Mouse (Mus musculus): ENCODE data around the gene Abl2.

Gene Abl2

GRCm38 (mm10) chr1:156584175-156584574 is 25.6 kb downstream of the Abl2 start:
- CTCF ChIA-PET, result interaction anchor here (0.8 to 1.3 kb wide), 2 partner anchors 19 to 30 kb away, joined by 3 read pairs; no protein-coding TSS in a partner anchor

- CTCF ChIA-PET, result interaction anchor here (0.6 kb wide), 1 partner anchor 126 kb away, joined by 7 read pairs; no protein-coding TSS in a partner anchor
These were observed 26.9 kb downstream of the Abl2 start for GRCm38 (mm10) chr1:156585512-156585911.

- CTCF ChIA-PET, result no interaction called here
These were observed 31.3 kb downstream of the Abl2 start for GRCm38 (mm10) chr1:156589811-156590305.

GRCm38 (mm10) chr1:156590357-156590756 is 31.8 kb downstream of the Abl2 start:
- CTCF ChIA-PET, result no interaction called here

- CTCF ChIA-PET, result no interaction called here
These were observed 34.7 kb downstream of the Abl2 start for GRCm38 (mm10) chr1:156593267-156593666.

- CTCF ChIA-PET, result interaction anchor here (0.7 kb wide), 1 partner anchor 111 kb away, joined by 3 read pairs; no protein-coding TSS in a partner anchor
These were observed 38.5 kb downstream of the Abl2 start for GRCm38 (mm10) chr1:156597089-156597488.

GRCm38 (mm10) chr1:156602545-156602944 is 44.0 kb downstream of the Abl2 start:
- CTCF ChIA-PET, result no interaction called here

GRCm38 (mm10) chr1:156605094-156605866 is 46.7 kb downstream of the Abl2 start:
- CTCF ChIA-PET, result no interaction called here

GRCm38 (mm10) chr1:156605940-156606339 is 47.4 kb downstream of the Abl2 start:
- CTCF ChIA-PET, result no interaction called here

- CTCF ChIA-PET, result no interaction called here
These were observed 49.9 kb downstream of the Abl2 start for GRCm38 (mm10) chr1:156608496-156608895.

- CTCF ChIA-PET, result no interaction called here
These were observed 51.7 kb downstream of the Abl2 start for GRCm38 (mm10) chr1:156610257-156610656.

GRCm38 (mm10) chr1:156613855-156614530 is 55.4 kb downstream of the Abl2 start:
- CTCF ChIA-PET, result interaction anchor here (0.7 to 1.0 kb wide), 2 partner anchors 27 to 30 kb away, joined by 3 to 4 read pairs; no protein-coding TSS in a partner anchor

- CTCF ChIA-PET, result interaction anchor here (0.7 to 1.0 kb wide), 2 partner anchors 30 to 62 kb away, joined by 3 read pairs; no protein-coding TSS in a partner anchor
These were observed 56.1 kb downstream of the Abl2 start for GRCm38 (mm10) chr1:156614710-156615109.

- CTCF ChIA-PET, result interaction anchor here (0.7 kb wide), 1 partner anchor 61 kb away, joined by 3 read pairs; no protein-coding TSS in a partner anchor
These were observed 57.0 kb downstream of the Abl2 start for GRCm38 (mm10) chr1:156615381-156616133.

- CTCF ChIA-PET, result no interaction called here
These were observed 58.5 kb downstream of the Abl2 start for GRCm38 (mm10) chr1:156616989-156617598.

GRCm38 (mm10) chr1:156617811-156618210 is 59.2 kb downstream of the Abl2 start:
- CTCF ChIA-PET, result no interaction called here

GRCm38 (mm10) chr1:156620292-156620909 is 61.8 kb downstream of the Abl2 start:
- CTCF ChIA-PET, result interaction anchor here (0.5 kb wide), 1 partner anchor 11 kb away, joined by 6 read pairs; no protein-coding TSS in a partner anchor

- CTCF ChIA-PET, result interaction anchor here (0.5 to 0.6 kb wide), 2 partner anchors 11 to 146 kb away, joined by 4 to 6 read pairs; no protein-coding TSS in a partner anchor
These were observed 62.4 kb downstream of the Abl2 start for GRCm38 (mm10) chr1:156620951-156621350.

GRCm38 (mm10) chr1:156624231-156624630 is 65.6 kb downstream of the Abl2 start:
- CTCF ChIA-PET, result no interaction called here

- CTCF ChIA-PET, result no interaction called here
These were observed 68.1 kb downstream of the Abl2 start for GRCm38 (mm10) chr1:156626729-156627128.

GRCm38 (mm10) chr1:156629984-156630383 is 71.4 kb downstream of the Abl2 start:
- CTCF ChIA-PET, result no interaction called here
